Mouse (Mus musculus): Measurements from ENCODE around the gene Gm13762.
"Not testable (repeated sequence)": the region's sequence is repeated elsewhere in the genome, so short reads cannot be mapped to it uniquely, and the experiment has no call there.

The Gm13762 gene

GRCm38 (mm10) chr2:88980181-88980580, at the start of gene Gm13762:
Gm13762 (minus strand) TSS chr2:88980281.
- DNase-seq (ENCODE audit: low spot score): no peak

GRCm38 (mm10) chr2:89021436-89021835, 41.4 kb upstream of the Gm13762 start:
- DNase-seq (ENCODE audit: low spot score): not testable (repeated sequence)

- DNase-seq (ENCODE audit: low spot score): no peak
These were observed 38.2 kb upstream of the Gm13762 start, which contains the start of gene Olfr1216 for GRCm38 (mm10) chr2:89018240-89018639. Olfr1216 (minus strand) TSS chr2:89018340.

GRCm38 (mm10) chr2:89006873-89007272, 26.8 kb upstream of the Gm13762 start, which contains the start of gene Olfr1215:
Olfr1215 (minus strand) TSS chr2:89006973.
- DNase-seq (ENCODE audit: low spot score): no peak

GRCm38 (mm10) chr2:88992553-88992952, 12.5 kb upstream of the Gm13762 start, which contains the start of gene Olfr1214:
Olfr1214 (minus strand) TSS chr2:88992653.
- DNase-seq (ENCODE audit: low spot score): no peak

GRCm38 (mm10) chr2:88953669-88954068, 26.4 kb downstream of the Gm13762 start, which contains the start of gene Olfr1212:
Olfr1212 (plus strand) TSS chr2:88953969.
- DNase-seq (ENCODE audit: low spot score): no peak

- no peak for DNase-seq (ENCODE audit: low spot score)
These were observed 42.1 kb downstream of the Gm13762 start, which contains the start of gene Olfr1211 for GRCm38 (mm10) chr2:88938011-88938410. Olfr1211 (minus strand) TSS chr2:88938111.

Data from testis, postnatal 14 days (tissue).